Mouse (Mus musculus) fibroblast of lung, adult 2 months (primary cell): Measurements from ENCODE around the gene Ddx24.
"Not testable (repeated sequence)": the region's sequence is repeated elsewhere in the genome, so short reads cannot be mapped to it uniquely, and the experiment has no call there.

Source experiments
- DNase-seq: peaks from one replicate; pipeline ENCODE4 v3.0.0-alpha.2; 2011; ENCODE audit warnings: low read depth

The Ddx24 gene

DNA sequence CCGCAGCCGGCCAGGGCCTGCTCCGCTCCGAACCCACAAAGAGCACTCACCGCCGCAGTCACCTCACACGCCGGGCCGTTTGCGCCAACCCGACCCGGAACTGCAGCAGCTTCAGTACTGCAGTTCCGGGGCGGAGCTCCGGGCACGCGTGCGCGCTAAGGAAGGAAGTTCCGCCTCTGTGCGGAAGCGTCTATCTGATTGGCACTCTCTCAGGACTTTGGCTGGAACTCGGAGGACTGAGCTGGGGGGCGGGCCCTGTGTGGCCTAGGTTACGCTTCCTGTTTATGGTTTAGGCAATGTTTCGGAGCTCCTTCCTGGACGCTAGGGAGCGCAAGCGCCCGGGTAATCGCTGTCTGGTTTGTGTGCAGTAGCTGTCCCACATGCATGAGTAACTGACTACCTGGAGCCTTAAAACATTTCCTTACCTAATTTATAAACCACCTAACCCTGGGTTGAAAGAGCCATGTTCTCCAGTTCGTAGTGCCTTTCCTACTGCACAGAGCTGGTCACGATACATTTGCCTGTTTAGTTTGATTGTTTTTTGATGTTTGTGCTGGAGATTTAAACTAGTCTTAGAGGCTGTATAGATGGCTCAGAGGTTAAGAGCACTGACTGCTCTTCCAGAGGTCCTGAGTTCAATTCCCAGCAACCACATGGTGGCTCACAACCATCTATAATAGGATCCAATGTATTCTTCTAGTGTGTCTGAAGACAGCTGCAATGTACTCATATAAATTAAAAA is at the start of gene Ddx24:
Gene Ddx24 (minus strand): TSS at position 102 of the 742 bp plus-strand sequence.
- peak; percentile 98 for DNase-seq

DNA sequence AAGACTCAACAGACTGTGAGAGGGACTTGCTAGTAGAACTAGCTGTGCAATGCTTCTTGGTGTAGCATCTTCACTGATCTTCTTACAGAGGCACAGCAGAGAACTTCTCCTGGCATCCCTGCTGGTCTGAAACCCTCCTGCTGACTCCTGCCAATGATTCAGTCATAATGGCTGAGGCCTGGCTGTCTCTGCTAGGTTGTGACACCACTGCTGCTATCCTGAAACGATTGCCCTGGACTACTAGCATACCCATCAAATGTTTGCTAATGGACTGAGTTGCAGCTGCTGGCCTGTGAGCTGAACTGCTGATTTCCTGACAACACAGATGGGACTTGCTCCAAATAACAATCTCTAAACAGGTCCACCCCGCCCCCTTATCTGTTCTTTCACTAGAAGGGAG is 48.9 kb upstream of the Ddx24 start:
- no peak for DNase-seq

DNA sequence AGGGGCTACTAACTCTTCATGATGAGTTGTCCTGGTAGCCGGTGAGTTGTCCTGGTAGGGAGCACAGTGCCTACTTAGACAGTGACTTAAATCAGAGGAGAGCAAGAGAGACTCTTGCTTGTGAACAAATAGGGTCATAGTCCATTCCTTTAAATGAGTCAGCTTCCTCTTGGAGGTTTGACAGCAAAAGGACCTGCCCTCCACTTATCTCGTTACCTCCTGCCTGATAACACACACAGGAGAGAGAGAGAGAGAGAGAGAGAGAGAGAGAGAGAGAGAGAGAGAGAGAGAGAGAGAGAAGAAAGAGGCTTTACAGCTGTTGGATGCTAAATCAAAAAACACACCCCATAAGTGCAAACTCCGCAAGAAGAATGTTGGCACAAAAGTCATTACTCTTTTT is 31.5 kb upstream of the Ddx24 start, which contains the start of gene Ifi27l2b:
Gene Ifi27l2b (minus strand): TSS at position 84 of the 400 bp plus-strand sequence.
- no peak for DNase-seq

DNA sequence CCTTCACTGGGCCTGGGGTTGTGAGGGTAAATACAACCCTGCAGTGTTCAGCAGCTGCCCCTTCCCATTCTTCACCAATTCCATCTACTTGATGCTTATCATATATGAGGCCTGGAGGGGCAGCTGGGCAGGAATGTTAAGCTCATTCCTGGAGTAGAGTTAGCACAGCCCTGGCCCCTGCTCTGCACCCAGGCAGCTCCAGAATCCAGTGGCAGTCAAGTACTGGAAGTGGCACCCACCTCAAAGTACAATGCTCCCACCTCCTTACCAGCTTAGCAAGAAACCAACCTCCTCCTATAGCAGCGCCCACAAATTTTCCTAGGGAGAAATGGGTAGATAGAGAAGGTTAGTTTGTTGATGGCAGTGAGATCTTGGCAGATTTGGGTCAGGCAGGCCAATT is 31.1 kb upstream of the Ddx24 start:
- not testable (repeated sequence) for DNase-seq

DNA sequence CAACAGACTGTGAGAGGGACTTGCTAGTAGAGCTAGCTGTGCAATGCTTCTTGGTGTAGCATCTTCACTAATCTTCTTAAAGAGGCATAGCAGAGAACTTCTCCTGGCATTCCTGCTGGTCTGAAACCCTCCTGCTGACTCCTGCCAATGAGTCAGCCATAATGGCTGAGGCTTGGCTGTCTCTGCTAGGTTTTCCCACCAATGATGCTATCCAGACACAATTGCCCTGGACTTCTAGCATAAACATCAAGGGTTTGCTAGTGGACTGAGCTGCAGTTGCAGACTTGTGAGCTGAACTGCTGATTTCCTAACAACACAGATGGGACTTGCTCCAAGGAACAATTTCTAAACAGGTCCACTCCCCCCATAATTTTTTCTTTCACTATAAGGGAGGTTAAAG is 27.7 kb upstream of the Ddx24 start:
- peak; percentile 69 for DNase-seq

DNA sequence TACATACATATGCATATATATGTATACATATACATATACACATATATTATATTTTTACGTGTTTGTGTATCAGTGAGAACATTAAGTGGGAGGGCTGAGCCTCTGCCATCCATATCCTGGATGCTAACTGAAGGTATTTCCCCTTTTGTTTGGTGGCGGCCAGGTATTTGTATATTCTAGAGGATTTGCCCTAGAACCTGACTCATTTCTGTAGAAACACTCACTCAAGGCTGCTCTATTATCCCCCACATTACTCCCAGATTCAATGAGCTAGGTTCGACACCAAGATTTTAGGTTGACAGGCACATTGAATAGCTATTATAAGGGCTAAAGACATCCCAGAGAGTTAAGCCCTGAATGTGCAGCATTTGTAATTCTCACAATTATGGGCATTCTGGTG is 19.4 kb upstream of the Ddx24 start:
- DNase-seq, result no peak

DNA sequence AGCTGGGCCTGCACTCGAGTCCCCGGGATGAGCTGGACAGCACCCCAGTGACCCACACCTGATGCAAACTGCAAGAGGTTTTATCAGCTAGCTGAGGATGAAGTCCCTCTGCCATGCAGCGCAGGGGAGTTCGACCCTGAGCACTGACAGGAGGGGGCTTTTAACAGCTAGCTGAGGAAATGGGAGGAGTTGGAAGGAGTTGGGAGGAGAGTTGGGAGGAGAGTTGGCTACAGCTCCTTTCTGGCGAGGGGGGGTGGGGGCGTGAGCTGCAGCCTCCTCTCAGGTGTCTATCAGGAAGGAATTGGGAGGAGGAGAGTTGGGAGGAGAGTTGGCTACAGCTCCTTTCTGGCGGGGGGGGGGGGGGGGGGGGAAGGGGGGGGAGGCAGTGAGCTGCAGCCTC is 18.6 kb upstream of the Ddx24 start:
- not testable (repeated sequence) for DNase-seq

DNA sequence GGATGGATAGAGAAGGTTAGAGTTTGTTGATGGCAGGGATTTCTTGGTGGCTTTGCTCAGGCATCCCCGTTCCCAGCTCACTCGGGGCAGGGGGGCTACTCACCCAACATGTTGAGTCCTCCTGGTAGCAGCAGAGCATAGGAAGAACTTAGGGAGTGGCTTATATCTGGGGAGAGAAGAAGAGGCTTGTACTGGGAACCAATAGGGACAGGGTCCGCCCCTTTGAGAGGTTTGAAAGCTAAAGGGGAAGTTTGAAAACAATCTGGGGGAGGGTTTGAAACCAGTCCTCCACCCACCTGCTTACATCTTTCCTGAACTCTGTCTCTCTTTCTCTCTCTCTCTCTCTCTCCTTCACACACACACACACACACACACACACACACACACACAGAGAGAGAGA is 17.9 kb upstream of the Ddx24 start, which contains the start of gene Ifi27l2a:
Gene Ifi27l2a (minus strand): TSS at position 157 of the 400 bp plus-strand sequence.
- no peak for DNase-seq

DNA sequence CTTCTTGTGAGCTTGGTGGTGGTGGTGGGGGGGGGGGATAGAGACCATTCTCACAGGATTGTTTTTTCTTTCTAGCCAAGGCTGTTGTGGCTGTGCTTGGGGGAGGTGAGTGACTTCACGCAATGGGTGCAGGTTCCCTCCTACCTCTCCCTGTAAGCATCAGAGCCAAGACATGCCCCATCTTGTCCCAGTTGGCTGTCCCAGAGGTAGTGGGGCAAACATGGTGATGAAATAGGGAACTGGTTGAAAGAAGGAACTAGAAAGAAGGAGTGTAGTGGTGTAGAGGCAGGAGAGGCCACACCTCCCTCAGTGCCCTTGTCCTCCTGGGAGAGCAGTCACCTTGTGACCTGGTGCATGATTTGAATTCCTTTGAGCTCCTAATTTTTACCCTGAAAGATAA is 12.0 kb upstream of the Ddx24 start:
- DNase-seq, result no peak

DNA sequence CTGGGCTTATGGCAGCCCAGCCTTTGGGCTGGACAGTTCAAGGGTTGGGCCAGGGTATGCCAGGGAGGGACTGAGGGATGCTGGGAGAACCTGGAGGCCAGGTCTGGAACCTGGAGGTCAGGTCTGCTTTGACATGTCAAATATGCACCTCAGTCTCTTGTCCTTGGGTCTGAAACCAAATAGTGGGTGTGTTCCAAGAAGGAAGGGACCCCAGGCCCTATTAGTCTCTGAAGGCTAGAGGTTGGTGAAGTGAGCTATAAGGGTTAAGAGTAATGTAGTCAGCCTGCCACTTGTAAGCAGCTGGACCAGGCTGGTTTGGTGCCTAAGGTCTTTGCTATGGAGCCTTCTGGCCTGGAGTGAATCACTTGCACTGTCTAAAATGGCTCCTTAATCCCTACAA is 9.2 kb upstream of the Ddx24 start:
- DNase-seq, result no peak

DNA sequence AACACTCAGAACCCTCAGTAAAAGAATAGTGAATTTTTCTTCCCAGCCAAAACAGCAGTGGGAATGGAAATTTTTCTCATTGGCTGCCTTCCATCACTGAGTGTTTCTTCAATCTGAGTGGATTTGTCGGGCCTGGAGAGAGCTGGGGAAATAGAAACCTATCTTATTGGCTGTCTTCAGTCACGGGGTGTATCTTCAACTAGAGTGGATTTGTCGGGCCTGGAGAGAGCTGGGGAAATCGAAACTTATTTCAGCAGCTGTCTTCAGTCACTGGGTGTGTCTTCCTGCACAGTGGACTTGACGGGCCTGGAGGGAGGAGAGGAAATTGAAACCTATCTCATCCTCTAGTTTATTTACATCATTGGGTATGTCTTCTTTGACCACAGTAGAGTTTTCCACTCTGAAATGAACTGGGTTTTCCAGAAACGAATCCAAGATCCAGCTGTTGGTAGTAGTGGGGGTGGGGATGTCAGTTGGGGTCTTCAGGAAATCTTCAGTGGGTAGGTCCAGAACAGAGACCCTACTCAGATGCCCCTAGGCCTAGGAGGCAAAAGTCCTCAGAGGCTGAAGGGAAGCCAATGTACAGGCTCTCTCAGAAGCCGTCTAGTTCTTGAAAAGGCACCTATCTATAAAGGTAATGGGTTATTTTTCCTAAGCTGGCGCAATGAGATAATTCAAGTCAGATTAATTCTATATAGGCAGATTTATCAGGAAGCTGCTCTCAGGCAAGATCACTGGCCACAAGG is 8.5 kb upstream of the Ddx24 start, which contains the start of gene Ifi27:
Gene Ifi27 (plus strand): TSS at position 226 of the 746 bp plus-strand sequence.
- peak; percentile 93 for DNase-seq

DNA sequence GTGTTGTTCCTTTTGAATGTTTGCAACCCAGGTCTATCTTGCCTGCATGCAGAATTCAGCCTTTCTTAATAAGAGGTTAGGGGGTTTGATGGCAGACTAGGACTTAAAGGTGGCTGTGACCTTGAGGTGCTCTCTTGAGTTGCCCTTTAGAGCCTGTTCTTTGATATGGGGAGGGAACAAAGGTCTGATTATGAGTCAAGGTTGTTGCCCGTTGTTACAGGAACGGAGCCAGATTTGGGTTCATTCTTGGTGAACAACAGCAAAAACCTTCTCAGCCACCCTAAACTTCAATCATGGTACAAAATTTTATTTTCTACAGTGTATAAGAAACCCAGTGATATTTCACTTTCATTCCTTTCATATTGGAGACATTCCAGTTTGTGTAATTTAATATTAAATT is 7.8 kb upstream of the Ddx24 start:
- DNase-seq, result peak; percentile 64

DNA sequence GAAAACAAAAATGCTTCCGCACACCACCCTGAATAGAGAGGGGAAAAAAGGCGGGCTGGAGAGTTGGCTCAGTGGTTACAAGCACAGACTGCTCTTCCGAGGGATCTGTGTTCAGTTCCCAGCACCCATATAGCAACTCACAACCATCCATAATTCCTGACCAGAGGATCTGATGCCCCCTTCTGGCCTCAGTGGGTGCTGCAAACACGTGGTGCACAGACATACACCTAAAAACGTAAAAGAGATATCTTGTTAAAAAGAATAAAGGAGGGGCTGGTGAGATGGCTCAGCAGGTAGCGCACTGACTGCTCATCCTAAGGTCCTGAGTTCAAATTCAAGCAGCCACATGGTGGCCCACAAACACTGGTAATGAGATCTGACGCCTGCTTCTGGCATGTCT is 1.1 kb upstream of the Ddx24 start:
- DNase-seq, result no peak

DNA sequence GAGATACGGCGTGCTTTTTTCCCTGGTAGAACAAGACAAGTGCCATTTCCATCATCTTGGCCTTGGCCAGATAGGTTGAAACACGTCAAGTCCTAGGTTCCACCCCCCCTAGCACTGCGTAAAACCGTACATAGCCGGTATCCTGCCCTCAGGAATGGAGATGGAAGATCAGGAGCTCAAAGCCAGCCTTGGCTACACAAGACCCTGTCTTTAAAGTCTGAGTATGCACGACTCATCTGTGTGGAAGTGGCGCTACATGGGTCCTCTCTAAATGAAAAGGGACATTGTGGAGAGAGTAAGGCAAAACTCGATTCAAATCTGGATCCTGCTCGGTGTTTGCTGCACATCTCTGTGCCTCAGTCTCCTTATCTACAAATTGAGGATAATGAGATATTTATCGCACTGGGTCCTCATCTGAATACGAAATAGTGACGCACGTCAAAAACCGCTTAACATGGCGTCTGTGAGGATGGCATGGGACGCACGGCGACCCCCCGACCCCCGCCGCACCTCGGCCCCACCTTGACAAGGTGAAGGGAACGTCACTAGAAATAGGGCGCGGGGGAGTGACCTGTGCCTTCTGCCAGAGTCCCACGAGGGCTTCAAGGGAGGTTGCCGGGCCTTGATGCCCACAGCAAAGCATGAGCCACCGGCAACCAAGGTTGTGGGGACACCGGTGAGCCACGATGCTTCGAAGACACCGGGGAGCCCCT is 458 bp downstream of the Ddx24 start:
- DNase-seq, result no peak

DNA sequence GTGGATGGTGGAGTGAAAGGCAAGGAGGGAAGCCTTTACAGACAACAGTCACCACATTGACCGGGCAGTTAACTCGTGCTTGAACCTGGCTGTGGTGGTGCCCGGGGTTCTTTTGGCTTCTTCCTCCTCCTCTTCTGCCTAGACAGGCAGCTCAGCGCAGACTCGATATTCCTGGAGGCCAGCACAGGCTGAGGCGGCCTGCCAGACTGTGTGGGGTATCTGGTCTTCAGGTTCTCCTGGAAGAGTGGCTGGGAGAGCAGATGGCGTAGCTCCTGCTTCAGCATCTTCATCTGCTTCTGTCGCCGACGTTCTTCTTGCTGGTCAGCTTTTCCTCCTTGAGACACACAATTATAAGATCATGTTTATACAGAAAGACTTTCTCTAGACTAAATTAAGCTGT is 17.5 kb downstream of the Ddx24 start:
- no peak for DNase-seq

DNA sequence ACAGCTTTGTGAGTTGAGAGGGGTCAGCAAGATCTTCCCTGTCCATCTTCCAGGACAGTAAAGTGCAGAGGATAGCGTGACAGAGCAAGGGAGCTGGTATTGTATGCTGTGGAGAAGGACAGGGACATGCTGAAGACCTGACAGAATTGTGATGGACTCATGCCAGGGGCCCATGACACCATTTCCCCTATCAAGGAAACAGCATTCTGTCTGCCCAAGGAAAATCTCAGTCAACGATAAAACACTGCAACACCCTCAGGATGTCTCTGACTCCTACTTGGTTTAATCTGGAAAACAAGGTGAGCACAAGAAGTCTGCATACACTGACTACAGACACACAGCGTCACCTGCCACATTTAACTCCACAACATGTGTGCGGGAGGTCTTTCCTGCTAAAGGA is 17.9 kb downstream of the Ddx24 start, which contains the start of gene 9330161L09Rik:
Gene 9330161L09Rik (minus strand): TSS at position 101 of the 400 bp plus-strand sequence.
- no peak for DNase-seq

DNA sequence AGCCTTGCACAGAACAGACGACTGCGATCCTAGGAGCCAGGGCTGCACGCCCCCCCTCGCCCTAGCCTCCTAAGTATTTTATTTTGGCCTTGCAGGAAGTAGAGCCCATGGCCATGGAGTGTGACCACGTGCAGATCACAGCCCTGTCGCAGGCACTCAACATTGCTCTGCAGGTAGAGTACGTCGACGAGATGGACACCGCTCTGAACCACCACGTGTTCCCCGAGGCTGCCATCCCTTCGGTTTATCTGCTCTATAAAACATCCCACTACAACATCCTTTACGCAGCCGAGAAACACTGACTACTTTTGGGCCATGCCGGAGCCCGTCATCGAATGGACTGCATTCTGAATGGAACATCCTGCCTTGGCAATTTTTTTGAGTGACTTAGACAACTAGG is 21.5 kb downstream of the Ddx24 start:
- no peak for DNase-seq

DNA sequence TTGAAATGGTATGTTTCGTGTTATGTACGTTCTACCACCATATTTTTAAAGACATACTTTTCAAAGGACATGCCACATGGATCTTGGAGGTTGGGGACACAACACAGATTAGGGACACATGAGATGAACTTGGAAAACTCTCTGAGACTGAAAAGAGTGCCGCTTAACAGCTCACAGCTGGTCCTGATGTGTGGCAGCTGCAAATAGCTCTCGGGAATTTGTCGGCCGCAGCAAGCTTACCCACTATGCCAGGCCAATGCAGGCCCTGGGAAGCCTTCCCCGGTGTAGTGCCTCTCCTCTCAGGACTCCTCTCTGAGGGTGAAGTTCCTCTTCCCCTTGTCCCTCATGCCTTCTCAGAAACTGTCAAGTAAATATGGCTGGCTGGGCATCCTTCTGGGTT is 28.9 kb downstream of the Ddx24 start:
- no peak for DNase-seq

DNA sequence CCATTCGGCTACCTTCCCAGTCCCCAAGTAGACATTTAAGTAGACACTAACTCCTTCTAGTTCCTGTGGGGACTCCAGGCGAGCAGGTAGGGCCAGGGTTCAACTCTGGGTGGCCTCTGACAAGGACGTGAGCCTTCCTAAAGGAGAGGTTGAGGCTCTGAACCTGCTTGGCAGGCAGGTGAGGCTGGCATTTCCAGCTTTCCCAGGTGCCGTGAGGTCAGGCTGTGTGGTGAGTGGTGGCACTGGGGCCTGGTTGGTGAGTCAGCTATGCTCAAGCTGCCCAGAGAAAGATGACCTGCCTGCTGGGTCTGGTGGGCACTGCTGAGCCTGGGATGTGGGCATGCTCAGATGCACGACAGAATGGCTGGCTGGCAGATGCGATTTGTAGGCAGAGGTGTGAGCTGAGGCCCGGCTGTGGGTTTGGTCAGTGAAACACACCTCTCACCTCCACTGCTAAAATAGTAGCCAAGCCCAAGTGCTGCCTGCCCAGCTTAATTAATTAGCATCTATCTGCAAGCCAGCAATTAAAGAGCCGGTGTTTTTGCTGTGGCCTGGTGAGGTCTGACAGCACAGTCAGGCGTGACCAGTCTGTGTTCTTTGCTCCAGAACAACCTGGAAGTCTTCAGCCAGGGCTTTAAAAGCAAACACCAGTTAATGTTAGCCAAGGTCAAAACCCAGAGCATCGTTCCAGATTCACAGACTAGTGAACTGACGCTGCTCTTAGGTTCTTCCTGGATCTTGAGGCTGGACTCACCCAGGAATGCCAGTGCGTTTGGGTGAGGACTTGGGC is 29.9 kb downstream of the Ddx24 start:
- DNase-seq, result no peak

DNA sequence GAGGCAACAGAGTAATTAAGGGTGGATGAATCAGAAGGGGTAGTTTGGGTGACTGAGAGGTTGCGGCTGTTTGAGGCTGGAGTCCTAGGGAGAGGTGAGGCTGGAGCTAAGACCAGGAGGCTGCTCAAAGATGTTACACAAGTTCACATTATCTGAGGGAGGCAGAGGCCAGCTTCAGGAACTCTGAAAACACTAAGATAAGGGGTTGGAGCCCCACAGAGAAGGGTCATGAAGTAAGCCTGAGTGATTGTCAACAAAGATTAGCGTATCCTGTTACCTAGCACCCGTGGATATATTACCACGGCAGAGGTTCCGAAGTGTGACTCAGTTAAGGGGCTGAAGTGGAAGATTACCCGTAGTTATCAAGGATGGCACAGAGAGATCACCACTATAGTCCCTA is 32.1 kb downstream of the Ddx24 start:
- DNase-seq, result no peak

DNA sequence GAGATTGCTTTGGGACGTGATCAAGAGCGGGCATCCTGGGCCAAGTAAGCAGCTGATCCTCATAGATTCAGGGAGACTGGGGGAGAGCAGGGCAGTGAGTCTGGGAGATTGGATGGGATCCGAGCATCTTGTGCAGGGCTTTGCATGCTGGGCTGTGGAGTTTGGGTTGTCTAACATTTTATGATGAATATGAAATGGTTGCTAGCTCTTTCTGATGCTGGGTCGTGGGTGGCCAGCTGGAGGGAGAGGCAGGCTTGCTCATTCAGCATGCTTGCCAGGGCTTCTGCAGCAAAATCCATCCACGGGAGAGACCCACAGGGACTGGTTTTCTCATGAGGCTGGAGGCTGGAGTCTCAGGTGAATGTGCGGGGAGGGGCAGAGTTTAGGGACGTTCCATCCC is 34.5 kb downstream of the Ddx24 start:
- no peak for DNase-seq

DNA sequence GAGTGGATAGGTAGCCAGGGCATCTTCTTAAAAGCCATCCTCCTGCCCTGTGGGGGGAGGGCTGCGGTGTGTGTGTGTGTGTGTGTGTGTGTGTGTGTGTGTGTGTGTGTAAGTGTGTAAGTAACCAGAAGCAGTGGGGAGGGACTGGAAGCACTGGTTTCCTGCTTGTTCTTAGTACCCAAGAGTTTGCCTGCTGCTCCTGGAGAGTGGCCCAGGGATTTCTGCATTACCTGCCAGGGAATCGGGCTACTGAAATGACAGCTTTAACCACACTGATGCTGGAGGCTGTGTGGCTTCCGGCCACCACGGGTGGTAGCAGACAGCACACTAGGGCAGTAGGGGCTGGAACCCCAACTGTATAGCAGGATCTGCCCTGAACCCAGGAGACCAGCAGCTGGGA is 35.6 kb downstream of the Ddx24 start:
- DNase-seq, result no peak
